Mouse (Mus musculus): Measurements from ENCODE around the gene Iqce. TPM values are rescaled to one million over a fixed set of nuclear protein-coding genes. Genes with fewer than 3 reads are reported as not detected.

Gene Iqce
- polyA plus RNA-seq, 1 experiment from 2014 or later = 26.1 TPM

Other genes with a start within 250 kb of the Iqce start
- gene Chst12, start 196.8 kb downstream of the Iqce start, polyA plus RNA-seq (2014; fragmentation: Nextera tagmentation; extraction: Ambion mirVana) = 22.6 and 23.8 TPM in 2 replicates
- gene Grifin, start 137.3 kb downstream of the Iqce start, polyA plus RNA-seq (2014; fragmentation: Nextera tagmentation; extraction: Ambion mirVana) = not detected in 2 replicates
- gene Lfng, start 95.1 kb downstream of the Iqce start, polyA plus RNA-seq (2014; fragmentation: Nextera tagmentation; extraction: Ambion mirVana) = 17.7 and 18.2 TPM in 2 replicates
- 85.5 and 89.4 TPM in 2 replicates for gene Ttyh3, start 53.3 kb downstream of the Iqce start, polyA plus RNA-seq (2014; fragmentation: Nextera tagmentation; extraction: Ambion mirVana)
- gene Brat1, start 2.6 kb upstream of the Iqce start, polyA plus RNA-seq (2014; fragmentation: Nextera tagmentation; extraction: Ambion mirVana) = 17.6 and 18.4 TPM in 2 replicates
- gene Amz1, start 21.7 kb upstream of the Iqce start, polyA plus RNA-seq (2014; fragmentation: Nextera tagmentation; extraction: Ambion mirVana) = 2.6 and 2.9 TPM in 2 replicates
- 17.0 and 19.5 TPM in 2 replicates for gene Gna12, start 128.1 kb upstream of the Iqce start, polyA plus RNA-seq (2014; fragmentation: Nextera tagmentation; extraction: Ambion mirVana)

Measured in neural tube, embryonic 14.5 days (tissue).